Mouse (Mus musculus): ENCODE data around the gene Anks6. TPM values are rescaled to one million over a fixed set of nuclear protein-coding genes. Genes with fewer than 3 reads are reported as not detected.
A peak's percentile ranks its signal among the peaks of the same experiment; 100 is the strongest.

The Anks6 gene
- total RNA-seq, 2 experiments from 2014 or later = 2.3 to 3.0 TPM

- DNase-seq = peak in 1 of 2 experiments; percentile 29
Observed at GRCm38 (mm10) chr4:47046974-47047373, 10.3 kb downstream of the Anks6 start.

GRCm38 (mm10) chr4:47043866-47044265 lies 13.4 kb downstream of the Anks6 start:
- peak; percentile 63 to 70 for DNase-seq

- no peak for DNase-seq
Observed at GRCm38 (mm10) chr4:47039586-47039985, 17.6 kb downstream of the Anks6 start.

- peak; percentile 62 to 92 for DNase-seq
Observed at GRCm38 (mm10) chr4:47037321-47037657, 19.9 kb downstream of the Anks6 start.

- peak; percentile 20 for DNase-seq
Observed at GRCm38 (mm10) chr4:47036486-47037320, 20.5 kb downstream of the Anks6 start.

- DNase-seq = no peak
Observed at GRCm38 (mm10) chr4:47035536-47035935, 21.7 kb downstream of the Anks6 start.

GRCm38 (mm10) chr4:47032171-47032570 lies 25.1 kb downstream of the Anks6 start:
- no peak for DNase-seq

- DNase-seq = no peak
Observed at GRCm38 (mm10) chr4:47028791-47029190, 28.4 kb downstream of the Anks6 start.

- DNase-seq = no peak
Observed at GRCm38 (mm10) chr4:47023949-47024348, 33.3 kb downstream of the Anks6 start.

- DNase-seq = no peak
Observed at GRCm38 (mm10) chr4:47022804-47023603, 34.2 kb downstream of the Anks6 start.

- peak; percentile 38 to 84 for DNase-seq
Observed at GRCm38 (mm10) chr4:47020563-47020962, 36.7 kb downstream of the Anks6 start.

GRCm38 (mm10) chr4:47015156-47015555 lies 42.1 kb downstream of the Anks6 start:
- no peak for DNase-seq

- DNase-seq = no peak
Observed at GRCm38 (mm10) chr4:47012476-47012875, 44.8 kb downstream of the Anks6 start.

GRCm38 (mm10) chr4:47010400-47011231 lies 46.6 kb downstream of the Anks6 start:
- peak; percentile 39 to 76 for DNase-seq

- no peak for DNase-seq
Observed at GRCm38 (mm10) chr4:47000626-47001395, 56.4 kb downstream of the Anks6 start.

GRCm38 (mm10) chr4:46997969-46998368 lies 59.3 kb downstream of the Anks6 start:
- DNase-seq = no peak

GRCm38 (mm10) chr4:46992827-46993473 lies 64.3 kb downstream of the Anks6 start:
- peak in 1 of 2 experiments; percentile 50 for DNase-seq

- no peak for DNase-seq
Observed at GRCm38 (mm10) chr4:46991959-46992316, 65.3 kb downstream of the Anks6 start.

- DNase-seq = no peak
Observed at GRCm38 (mm10) chr4:46991016-46991958, 65.9 kb downstream of the Anks6 start, which contains the start of gene Gabbr2. Gene Gabbr2 (minus strand): TSS chr4:46991873.

Measured in heart, adult 18-20 months (tissue).